Mouse (Mus musculus): Measurements from ENCODE around the gene Efhd2.

DNA sequence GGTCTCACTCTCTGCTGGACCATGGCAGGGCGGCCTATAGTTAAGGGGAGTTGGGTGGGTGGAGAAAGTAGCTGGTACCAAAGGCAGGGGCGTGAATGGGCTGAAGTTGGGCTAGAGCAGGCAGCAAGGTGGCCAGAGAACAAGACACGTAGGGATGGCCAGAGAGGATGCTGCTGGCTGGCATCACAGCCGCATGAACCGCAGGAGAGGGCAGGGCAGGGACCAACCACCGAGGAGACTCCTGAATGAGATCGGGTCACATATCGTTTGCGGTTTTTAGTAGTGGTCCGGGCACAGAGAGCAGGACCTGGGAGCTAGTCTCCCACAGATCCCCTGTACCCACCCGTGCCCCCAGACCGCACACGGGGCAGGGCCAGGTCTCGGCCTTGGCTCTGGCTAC is 15.4 kb downstream of the Efhd2 start:
- TF ChIP-seq CTCF (IDR thresholded peaks at IDR 0.05; ENCODE audit: control insufficient read depth, insufficient read depth, low read length) (no peak), POLR2A (IDR thresholded peaks at IDR 0.05; ENCODE audit: borderline replicate concordance, control insufficient read depth, low read depth, low read length) (no peak)
